Mouse (Mus musculus) CH12.LX (cell line): ENCODE data around the gene Plvap.
A peak's percentile ranks its signal among the peaks of the same experiment; 100 is the strongest.

Experiments
- BHLHE40 ChIP-seq: IDR thresholded peaks from 2 replicates; pipeline ENCODE4 v1.6.1; 2011; ENCODE audit warnings: mild to moderate bottlenecking, low read depth, low read length, improper control_type of control experiment
- CTCF ChIP-seq, 2 experiments: IDR thresholded peaks in 1 of 2; conservative IDR thresholded peaks in 1 of 2; 2 replicates each; pipeline ENCODE4 v1.5.1; 2011 to 2012; ENCODE audit warnings: low read depth in 2 of 2, low read length in 2 of 2, improper control_type of control experiment in 1 of 2, inconsistent platforms in 1 of 2, mild to moderate bottlenecking in 1 of 2, moderate library complexity in 1 of 2
- EP300 ChIP-seq: IDR thresholded peaks from 2 replicates; pipeline ENCODE4 v1.6.1; 2011; ENCODE audit warnings: low read length, improper control_type of control experiment
- JUN ChIP-seq: IDR thresholded peaks from 2 replicates; pipeline ENCODE4 v1.6.1; 2011; ENCODE audit warnings: low read depth, mild to moderate bottlenecking, low read length, improper control_type of control experiment, moderate library complexity; ENCODE audit not compliant: insufficient read depth
- JUND ChIP-seq: conservative IDR thresholded peaks from 2 replicates; pipeline ENCODE4 v1.6.1; 2011; ENCODE audit warnings: low read depth, low read length, improper control_type of control experiment
- KAT2A ChIP-seq: IDR thresholded peaks from 2 replicates; pipeline ENCODE4 v1.6.1; 2012; ENCODE audit warnings: low read length, improper control_type of control experiment, inconsistent platforms; ENCODE audit not compliant: insufficient replicate concordance
- MAX ChIP-seq: IDR thresholded peaks from 2 replicates; pipeline ENCODE4 v1.6.1; 2011; ENCODE audit warnings: low read length, improper control_type of control experiment
- MEF2A ChIP-seq: IDR thresholded peaks from 2 replicates; pipeline ENCODE4 v1.6.1; 2014; ENCODE audit warnings: low read depth, mild to moderate bottlenecking, inconsistent platforms, low read length, improper control_type of control experiment, borderline replicate concordance
- MYC ChIP-seq: IDR thresholded peaks from 2 replicates; pipeline ENCODE4 v1.6.1; 2011; ENCODE audit warnings: low read depth, mild to moderate bottlenecking, improper control_type of control experiment, low read length
- POLR2A ChIP-seq: IDR thresholded peaks from 2 replicates; pipeline ENCODE4 v1.6.1; 2011; ENCODE audit warnings: low read depth, mild to moderate bottlenecking, improper control_type of control experiment, low read length
- SMC3 ChIP-seq: IDR thresholded peaks from 2 replicates; pipeline ENCODE4 v1.6.1; 2011; ENCODE audit warnings: low read depth, low read length, improper control_type of control experiment
- TBP ChIP-seq: conservative IDR thresholded peaks from 2 replicates; pipeline ENCODE4 v1.6.1; 2011; ENCODE audit warnings: low read depth, low read length, improper control_type of control experiment
- ZC3H11A ChIP-seq: IDR thresholded peaks from 2 replicates; pipeline ENCODE4 v1.6.1; 2012; ENCODE audit warnings: low read depth, mild to moderate bottlenecking, inconsistent platforms, low read length, improper control_type of control experiment
- ZKSCAN1 ChIP-seq: IDR thresholded peaks from 2 replicates; pipeline ENCODE4 v1.6.1; 2012; ENCODE audit warnings: low read depth, inconsistent platforms, low read length, improper control_type of control experiment, borderline replicate concordance

GRCm38 (mm10) chr8:71558071-71558957 lies 46.8 kb upstream of the Plvap start, which contains the start of gene Tmem221:
- TF ChIP-seq EP300 = no peak
- TF ChIP-seq ZKSCAN1 = no peak
- TF ChIP-seq MEF2A = 0 out of 2 replicates have a peak, but pooled peaks have one; percentile 23
- TF ChIP-seq TBP = no peak
- no peak for TF ChIP-seq BHLHE40
- no peak for TF ChIP-seq ZC3H11A
- TF ChIP-seq MAX = no peak
- no peak for TF ChIP-seq JUN
- no peak for TF ChIP-seq SMC3
- no peak for TF ChIP-seq KAT2A
- TF ChIP-seq JUND = no peak
- TF ChIP-seq POLR2A = 0 out of 2 replicates have a peak, but pooled peaks have one; percentile 45
- TF ChIP-seq MYC = no peak
- TF ChIP-seq CTCF (conservative IDR thresholded peaks at IDR 0.05 in 1 of 2, IDR thresholded peaks at IDR 0.05 in 1 of 2; ENCODE audit: low read depth in 2 of 2, low read length in 2 of 2) = peak in 1 of 2 experiments; percentile 41; a peak in 1 of 4 replicates
